Comparison of ENCODE assay signal across 15 mouse cellular contexts in genomic region chr13:57525946-57526345, GRCm38 (mm10).
"Had no signal": no experiment of that assay in that cellular context is flagged by ENCODE, and none has a peak within 500 bp of the region (broad histone marks: within the 10 kb centered on the region; RNA-seq: fewer than 3 reads in every experiment).

No protein-coding gene starts in this region.

- H3K9me3 ChIP-seq: neural tube, embryonic 15.5 days; stomach, embryonic 15.5 days had no signal

- H3K4me1 ChIP-seq: stomach, embryonic 15.5 days had no signal

- H3K4me3 ChIP-seq: neural tube, embryonic 15.5 days; stomach, embryonic 15.5 days had no signal

- H3K9ac ChIP-seq: neural tube, embryonic 15.5 days; stomach, embryonic 15.5 days had no signal

- H3K27me3 ChIP-seq: neural tube, embryonic 15.5 days; stomach, embryonic 15.5 days had no signal

- H3K27ac ChIP-seq: neural tube, embryonic 15.5 days; stomach, embryonic 15.5 days; stomach, postnatal 0 days had no signal

- DNase-seq: retina, postnatal 1 day; right cerebral cortex, adult 18-20 months; right cerebral cortex, postnatal 14 days; right cerebral cortex, postnatal 25 days; right cerebral cortex, postnatal 4 days; spleen, adult 18-20 months; thymus, adult 18-20 months; thymus, adult 2 months; thymus, postnatal 14 days; thymus, postnatal 25 days; thymus, postnatal 36 days; thymus, postnatal 4 days had no signal

- H3K36me3 ChIP-seq: neural tube, embryonic 15.5 days; stomach, embryonic 15.5 days had no signal
